In the genomic region with DNA sequence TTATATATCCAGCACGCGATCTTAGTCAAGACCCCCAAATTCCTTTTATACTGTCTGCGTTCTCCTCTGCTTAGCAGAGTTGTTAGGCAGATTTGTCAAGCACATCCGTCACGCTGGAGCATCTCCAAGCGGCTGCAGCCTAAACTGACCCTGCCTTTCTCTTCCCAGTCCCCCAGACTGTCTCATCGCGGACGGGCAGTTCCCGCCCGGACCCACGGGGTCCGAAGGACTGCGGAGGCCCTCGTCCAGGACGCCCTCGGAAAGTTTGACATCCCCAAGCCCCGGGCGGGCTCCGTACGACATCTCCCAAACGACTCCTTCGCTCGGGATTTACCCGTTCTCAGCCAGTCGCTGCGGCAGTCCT, we compare ENCODE assay signal across 8 mouse cellular contexts. TPM values are rescaled to one million over a fixed set of nuclear protein-coding genes. Genes with fewer than 3 reads are reported as not detected.
DNase-seq lines count a peak whose midpoint lies in the region; ATAC-seq and TF ChIP-seq lines count a peak whose summit lies in the region.

No protein-coding gene starts in this region.

- DNase-seq in spleen, adult 2 months (ENCODE audit: low read depth in 1 of 2, low spot score in 2 of 2) = no peak
- no peak for DNase-seq in spleen, postnatal 10 days (ENCODE audit: low spot score in 2 of 2)
- peak; percentile 20 for DNase-seq in limb, embryonic 14.5 days (ENCODE audit: low spot score)
- no peak for DNase-seq in spleen, postnatal 4 days (ENCODE audit: low spot score in 2 of 2)
- DNase-seq in urinary bladder, adult 18-20 months (ENCODE audit: low spot score in 2 of 2) = no peak
- DNase-seq in layer of hippocampus, postnatal 14 days (ENCODE audit: low spot score in 2 of 2) = no peak

- peak; percentile 50 for ATAC-seq in limb, embryonic 14.5 days (ENCODE audit: low FRiP score, low read depth)

- TF ChIP-seq CTCF in spleen, adult 2 months (IDR thresholded peaks at IDR 0.05; ENCODE audit: extremely low read depth, insufficient read depth, insufficient read length, insufficient replicate concordance) = no peak
- TF ChIP-seq CTCF in small intestine, adult 2 months (IDR thresholded peaks at IDR 0.05; ENCODE audit: extremely low read depth, insufficient read length, insufficient replicate concordance, low read depth, low read length) = no peak

- peak overlapping the region; percentile 77 for H3K4me3 ChIP-seq in spleen, adult 2 months (ENCODE audit: extremely low read depth, insufficient read depth, insufficient read length)
- H3K4me3 ChIP-seq in erythroblast, embryonic 14.5 days (replicated peaks) = peak overlapping the region; percentile 100
- peak overlapping the region; percentile 75 for H3K4me3 ChIP-seq in limb, embryonic 14.5 days (replicated peaks; ENCODE audit: low read length)
- peak overlapping the region; percentile 89 for H3K4me3 ChIP-seq in small intestine, adult 2 months (ENCODE audit: low read depth, low read length)

- TF ChIP-seq POLR2A in spleen, adult 2 months (IDR thresholded peaks at IDR 0.05; ENCODE audit: low read depth, low read length) = no peak
- TF ChIP-seq POLR2A in limb, embryonic 14.5 days (IDR thresholded peaks at IDR 0.05; ENCODE audit: borderline replicate concordance, extremely low read depth, insufficient read depth, insufficient read length) = no peak
- no peak; the same call in 1 of the 2 replicates for TF ChIP-seq POLR2A in small intestine, adult 2 months (IDR thresholded peaks at IDR 0.05; ENCODE audit: low read depth, low read length)

- peaks cover 4% of the 10 kb centered on the region; the same call in 1 of the 2 replicates for H3K4me1 ChIP-seq in spleen, adult 2 months (ENCODE audit: control insufficient read depth, insufficient read depth, insufficient read length)
- H3K4me1 ChIP-seq in erythroblast, embryonic 14.5 days (ENCODE audit: control insufficient read depth) = peaks cover 25% of the 10 kb centered on the region
- H3K4me1 ChIP-seq in limb, embryonic 14.5 days (ENCODE audit: control insufficient read depth, insufficient read depth, low read length) = peaks cover 3% of the 10 kb centered on the region; the same call in 1 of the 2 replicates
- H3K4me1 ChIP-seq in small intestine, adult 2 months (ENCODE audit: control insufficient read depth, insufficient read depth, insufficient read length, low read length) = peaks cover 4% of the 10 kb centered on the region; the same call in 1 of the 2 replicates

- H3K27me3 ChIP-seq in spleen, adult 2 months (ENCODE audit: control insufficient read depth, insufficient read depth, low read length) = no peaks in the 10 kb centered on the region
- no peaks in the 10 kb centered on the region for H3K27me3 ChIP-seq in erythroblast, embryonic 14.5 days (ENCODE audit: control insufficient read depth)
- no peaks in the 10 kb centered on the region for H3K27me3 ChIP-seq in limb, embryonic 14.5 days (ENCODE audit: control insufficient read depth, insufficient read depth, low read length)
- no peaks in the 10 kb centered on the region for H3K27me3 ChIP-seq in small intestine, adult 2 months (ENCODE audit: control insufficient read depth, insufficient read depth, low read length)

- WGBS in spleen, adult 2 months = under 1% methylated on average over 27 of the region's 27 CpGs
- under 1% methylated on average over 27 of the region's 27 CpGs for WGBS in limb, embryonic 14.5 days
- under 1% methylated on average over 27 of the region's 27 CpGs for WGBS in small intestine, adult 2 months

- peak overlapping the region; percentile 71 for H3K4me2 ChIP-seq in limb, embryonic 14.5 days (replicated peaks; ENCODE audit: low read depth, low read length, severe bottlenecking)

- H3K27ac ChIP-seq in spleen, adult 2 months (ENCODE audit: insufficient read depth, low read length) = peak overlapping the region; percentile 54
- peak overlapping the region; percentile 77 for H3K27ac ChIP-seq in limb, embryonic 14.5 days (replicated peaks; ENCODE audit: low read depth, low read length)
- peak overlapping the region; percentile 34; the same call in 1 of the 2 replicates for H3K27ac ChIP-seq in small intestine, adult 2 months (ENCODE audit: insufficient read depth, low read depth, low read length)

- H3K9me3 ChIP-seq in erythroblast, embryonic 14.5 days (ENCODE audit: control insufficient read depth, low read length) = no peaks in the 10 kb centered on the region
- H3K9me3 ChIP-seq in limb, embryonic 14.5 days (ENCODE audit: control insufficient read depth, low read length) = no peaks in the 10 kb centered on the region

- no peaks in the 10 kb centered on the region for H3K36me3 ChIP-seq in spleen, adult 2 months (ENCODE audit: control insufficient read depth, insufficient read depth, low read length)
- peaks cover 24% of the 10 kb centered on the region for H3K36me3 ChIP-seq in erythroblast, embryonic 14.5 days (ENCODE audit: control insufficient read depth)
- no peaks in the 10 kb centered on the region for H3K36me3 ChIP-seq in limb, embryonic 14.5 days (ENCODE audit: control insufficient read depth, insufficient read depth, low read length)
- no peaks in the 10 kb centered on the region for H3K36me3 ChIP-seq in small intestine, adult 2 months (ENCODE audit: control insufficient read depth, insufficient read depth, low read length)

- peak overlapping the region; percentile 73 for H3K9ac ChIP-seq in limb, embryonic 14.5 days (ENCODE audit: low read depth, low read length, severe bottlenecking)

RNA-seq across cellular contexts. Expression of gene Ncapg, which starts 0.5 kb away (rescaled TPM):
- 1.0 and 1.2 TPM in 2 replicates for polyA plus RNA-seq in spleen, adult 2 months (2012; rRNA removed)
- 0.84 and 1.3 TPM in 2 replicates for polyA plus RNA-seq in erythroblast, embryonic 14.5 days (2012)
- 23.2 and 29.2 TPM in 2 replicates for polyA plus RNA-seq in limb, embryonic 14.5 days (2012; rRNA removed)
- 40.6 and 43.0 TPM in 2 replicates for polyA plus RNA-seq in limb, embryonic 14.5 days (2014; fragmentation: Nextera tagmentation; extraction: Ambion mirVana)
- polyA plus RNA-seq in small intestine, adult 2 months (2012; rRNA removed) = 0.11 and 0.35 TPM in 2 replicates
- 1 to 10 TPM in 1 of 2 experiments, under 1 TPM in 1; 0.81 to 1.7 TPM for total RNA-seq in layer of hippocampus, postnatal 14 days (2021)

RNA-seq across cellular contexts. Expression of gene Fam184b, which starts 29.8 kb away (rescaled TPM):
- 0.06 and 0.08 TPM in 2 replicates for polyA plus RNA-seq in spleen, adult 2 months (2012; rRNA removed)
- not detected in 2 replicates for polyA plus RNA-seq in erythroblast, embryonic 14.5 days (2012)
- 1.5 and 1.6 TPM in 2 replicates for polyA plus RNA-seq in limb, embryonic 14.5 days (2012; rRNA removed)
- polyA plus RNA-seq in limb, embryonic 14.5 days (2014; fragmentation: Nextera tagmentation; extraction: Ambion mirVana) = 2.9 and 3.1 TPM in 2 replicates
- polyA plus RNA-seq in small intestine, adult 2 months (2012; rRNA removed) = 0.03 and 0.06 TPM in 2 replicates
- total RNA-seq in layer of hippocampus, postnatal 14 days (2021) = 10 to 100 TPM; 13.5 to 16.0 TPM

Comparison
In these comparisons a context has a peak if more than half of its experiments do, and no peak if none do; other contexts are left out.
1. RNA of gene Ncapg, which starts 0.5 kb away (polyA plus RNA-seq): 23.2 to 43.0 TPM in limb, embryonic 14.5 days; 0.84 to 1.3 TPM in erythroblast, embryonic 14.5 days, 1.0 to 1.2 TPM in spleen, adult 2 months and 0.11 to 0.35 TPM in small intestine, adult 2 months; every median in the first group is over 10 times any median in the second.
2. Peak in every context shown above with its lines, with median percentiles within 50 percentile points of each other: H3K27ac ChIP-seq and H3K4me3 ChIP-seq.